Mouse (Mus musculus) ovary, postnatal 14 days (tissue): ENCODE measurements around the gene Cyb5r1.

ENCODE experiments used
- DNase-seq: peaks from one replicate; pipeline ENCODE4 v3.0.0; 2022; ENCODE audit warnings: low spot score

The Cyb5r1 gene

GRCm38 (mm10) chr1:134460294-134461284 is 55.2 kb downstream of the Cyb5r1 start:
- no peak for DNase-seq
